Mouse (Mus musculus) lung, embryonic 14.5 days (tissue): ENCODE results near the gene Sar1a. TPM values are rescaled to one million over a fixed set of nuclear protein-coding genes. Genes with fewer than 3 reads are reported as not detected.

Source experiments
- ATAC-seq: fragments of 200-750 bp; cut with Nextera tagmentation; 2 replicates; pipeline ENCODE4 v1.8.0; 2017; ENCODE audit warnings: mild to moderate bottlenecking, moderate TSS enrichment, moderate library complexity; ENCODE audit not compliant: insufficient read depth
- DNase-seq: peaks from one replicate; pipeline ENCODE4 v3.0.0-alpha.2; 2015
- H3K27ac ChIP-seq: fragments of 300-500 bp; sonication (generic); 2 replicates; pipeline ENCODE4 v1.5.1; 2014; ENCODE audit warnings: low read depth, mild to moderate bottlenecking, moderate library complexity
- H3K27me3 ChIP-seq: fragments of 300-500 bp; sonication (generic); 2 replicates; pipeline ENCODE4 v1.6.1; 2014; ENCODE audit warnings: low read length, control low read depth; ENCODE audit not compliant: insufficient read depth
- H3K36me3 ChIP-seq: fragments of 300-500 bp; sonication (generic); 2 replicates; pipeline ENCODE4 v1.6.1; 2014; ENCODE audit warnings: control low read depth; ENCODE audit not compliant: insufficient read depth
- H3K4me1 ChIP-seq: fragments of 300-500 bp; sonication (generic); 2 replicates; pipeline ENCODE4 v1.6.1; 2014; ENCODE audit warnings: antibody characterized with exemption, control low read depth; ENCODE audit not compliant: insufficient read depth
- H3K4me2 ChIP-seq: fragments of 300-500 bp; sonication (generic); 2 replicates; pipeline ENCODE4 v1.6.1; 2014; ENCODE audit warnings: mild to moderate bottlenecking
- H3K4me3 ChIP-seq: fragments of 300-500 bp; sonication (generic); 2 replicates; pipeline ENCODE4 v1.5.1; 2014; ENCODE audit warnings: low read depth, low read length
- H3K9ac ChIP-seq: fragments of 300-500 bp; sonication (generic); 2 replicates; pipeline ENCODE4 v1.6.1; 2014
- H3K9me3 ChIP-seq: fragments of 300-500 bp; sonication (generic); 2 replicates; pipeline ENCODE4 v1.6.1; 2016; ENCODE audit warnings: low read depth, low read length, control low read depth
- CTCF ChIP-seq: IDR thresholded peaks from 2 replicates; pipeline ENCODE4 v1.5.1; 2016; ENCODE audit warnings: antibody characterized with exemption, low read depth
- WGBS: fragments of 180-500 bp; shearing (Covaris S2); extraction: QIAGEN DNeasy Blood & Tissue Kit; methylation state at CpG from one replicate; pipeline ENCODE4 v1.1.7; 2014; 5-methylcytosine and 5-hydroxymethylcytosine counted together
- polyA plus RNA-seq: library from polyadenylated mRNA; unstranded; fragments of >200 nt; fragmentation: Nextera tagmentation; extraction: Ambion mirVana; gene quantifications from 2 replicates; pipeline ENCODE4 v1.2.1, GENCODE M21; 2014

The Sar1a gene
- polyA plus RNA-seq, 1 experiment from 2014 or later: 265 TPM

DNA sequence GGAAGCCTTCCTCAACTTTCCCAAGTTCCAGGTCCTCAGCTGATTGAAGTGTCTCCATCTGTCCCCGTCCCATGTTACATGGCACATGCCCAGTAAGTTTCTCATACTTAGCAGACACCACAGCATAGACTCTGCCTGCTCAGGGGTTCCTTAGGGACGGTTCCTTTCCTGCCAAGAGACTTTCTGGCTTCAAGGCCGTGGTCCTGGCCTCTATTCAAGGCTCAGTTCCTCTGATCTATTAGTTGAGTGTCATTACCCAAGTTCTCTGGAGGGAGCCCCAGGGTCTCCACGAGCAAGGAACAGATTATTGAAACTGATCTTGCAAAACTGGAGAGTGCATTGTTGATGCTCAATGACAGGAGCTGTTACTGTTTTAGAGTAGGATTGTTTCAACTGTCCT, 24.6 kb downstream of the Sar1a start:
- TF ChIP-seq CTCF: no peak
- H3K27me3 ChIP-seq: no peaks in the 10 kb centered on the region
- no peak overlapping the region for H3K27ac ChIP-seq
- no peaks in the 10 kb centered on the region for H3K4me1 ChIP-seq
- H3K9ac ChIP-seq: no peak overlapping the region
- no peak overlapping the region for H3K4me3 ChIP-seq
- ATAC-seq: no peak
- no peaks in the 10 kb centered on the region for H3K9me3 ChIP-seq
- 72% methylated on average over 4 of the region's 4 CpGs for WGBS
- DNase-seq: no peak
- peaks cover 16% of the 10 kb centered on the region for H3K36me3 ChIP-seq
- H3K4me2 ChIP-seq: no peak overlapping the region

GRCm38 (mm10) chr10:61706412-61707375, 26.6 kb downstream of the Sar1a start:
- WGBS: 63% methylated on average over 6 of the region's 6 CpGs
- no peaks in the 10 kb centered on the region for H3K9me3 ChIP-seq
- ATAC-seq (no peak), DNase-seq (peak; percentile 49)
- TF ChIP-seq CTCF: no peak
- no peak overlapping the region for H3K4me3 ChIP-seq
- no peak overlapping the region for H3K9ac ChIP-seq
- no peak overlapping the region for H3K4me2 ChIP-seq
- no peaks in the 10 kb centered on the region for H3K4me1 ChIP-seq
- H3K27me3 ChIP-seq: no peaks in the 10 kb centered on the region
- H3K27ac ChIP-seq: no peak overlapping the region
- H3K36me3 ChIP-seq: peaks cover 15% of the 10 kb centered on the region

- no peak overlapping the region for H3K4me3 ChIP-seq
- no peak for TF ChIP-seq CTCF
- no peak overlapping the region for H3K4me2 ChIP-seq
- ATAC-seq (no peak), DNase-seq (no peak)
- no peaks in the 10 kb centered on the region for H3K9me3 ChIP-seq
- H3K27ac ChIP-seq: no peak overlapping the region
- H3K36me3 ChIP-seq: no peaks in the 10 kb centered on the region
- 0 out of 2 replicates have a peak, but pooled peaks cover 3% of the 10 kb centered on the region for H3K4me1 ChIP-seq
- H3K27me3 ChIP-seq: no peaks in the 10 kb centered on the region
- WGBS: 71% methylated on average over 3 of the region's 3 CpGs
- H3K9ac ChIP-seq: no peak overlapping the region
Measured at GRCm38 (mm10) chr10:61713601-61714000, 33.5 kb downstream of the Sar1a start.

DNA sequence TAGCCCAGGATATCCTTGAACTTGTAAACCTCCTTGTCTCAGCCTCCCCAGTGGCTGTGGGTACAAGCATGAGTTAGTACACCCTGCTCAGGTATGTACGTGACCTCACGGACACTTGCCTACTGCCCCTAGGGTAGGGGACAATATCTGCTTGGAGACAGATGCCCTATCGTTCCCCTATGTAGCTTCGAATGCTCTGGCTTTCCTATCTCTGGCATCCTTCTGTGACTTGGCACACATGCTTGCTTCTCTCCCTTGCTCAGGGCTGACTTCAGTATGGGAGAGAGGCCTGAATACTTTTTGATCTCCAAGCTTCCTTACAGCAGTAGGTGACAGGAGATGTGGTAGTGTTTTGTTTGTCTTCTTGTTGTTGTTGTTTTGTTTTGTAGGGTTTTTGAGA, 34.0 kb downstream of the Sar1a start:
- H3K27ac ChIP-seq: no peak overlapping the region
- 90% methylated on average over 4 of the region's 4 CpGs for WGBS

DNA sequence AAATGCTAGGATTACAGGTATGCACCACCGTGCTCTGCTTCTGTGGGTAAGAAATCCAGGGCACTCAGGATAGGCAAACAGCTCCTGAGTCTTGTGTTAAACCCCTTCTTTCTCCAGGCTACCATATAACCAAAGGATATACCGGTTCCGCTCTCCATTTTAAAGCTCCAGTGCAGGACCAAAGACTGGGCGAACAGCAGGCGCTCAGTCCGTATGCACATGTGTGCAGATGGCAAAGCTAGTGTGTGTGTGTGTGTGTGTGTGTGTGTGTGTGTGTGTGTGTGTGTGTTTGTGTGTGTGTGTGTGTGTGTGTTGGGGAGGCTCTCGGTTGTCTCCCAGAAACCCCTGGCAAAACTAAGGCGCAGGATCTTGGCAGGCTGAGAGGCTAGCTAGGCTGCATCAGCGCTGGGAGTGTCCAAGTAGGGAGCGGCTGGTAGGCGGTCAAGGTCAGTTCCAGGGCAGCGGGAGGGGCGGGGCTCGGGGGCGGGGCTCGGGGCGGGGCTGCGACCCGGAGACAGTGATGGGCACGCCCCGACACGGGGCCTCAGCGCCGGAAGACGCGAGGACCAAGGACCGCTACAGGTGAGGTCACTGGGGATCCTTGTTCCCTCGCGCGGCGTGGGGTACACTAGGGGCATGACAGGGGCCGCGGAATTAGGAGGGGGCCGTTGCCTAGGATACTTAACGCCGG, 34.8 kb downstream of the Sar1a start, which contains the start of gene Aifm2:
Gene Aifm2 (plus strand): TSS at position 493 of the 691 bp plus-strand sequence.
- H3K4me1 ChIP-seq: 0 out of 2 replicates have a peak, but pooled peaks cover 3% of the 10 kb centered on the region
- H3K4me3 ChIP-seq: peak within 1 kb of the TSS; percentile 50
- H3K36me3 ChIP-seq: no peaks in the 10 kb centered on the region
- 12% methylated on average over 30 of the region's 36 CpGs for WGBS
- H3K4me2 ChIP-seq: peak within 1 kb of the TSS; percentile 76
- no peaks in the 10 kb centered on the region for H3K27me3 ChIP-seq
- no peaks in the 10 kb centered on the region for H3K9me3 ChIP-seq
- DNase-seq (peak; percentile 87), ATAC-seq (peak; percentile 93)
- no peak within 1 kb of the TSS for H3K27ac ChIP-seq
- H3K9ac ChIP-seq: peak within 1 kb of the TSS; percentile 50
- no peak for TF ChIP-seq CTCF

More for the DNA sequence above, 34.0 kb downstream of the Sar1a start:
- no peak overlapping the region for H3K9ac ChIP-seq
- H3K4me1 ChIP-seq: 0 out of 2 replicates have a peak, but pooled peaks cover 3% of the 10 kb centered on the region
- no peaks in the 10 kb centered on the region for H3K27me3 ChIP-seq
- no peak for DNase-seq
- H3K4me3 ChIP-seq: no peak overlapping the region
- ATAC-seq: no peak
- H3K4me2 ChIP-seq: no peak overlapping the region
- TF ChIP-seq CTCF: no peak
- no peaks in the 10 kb centered on the region for H3K36me3 ChIP-seq
- H3K9me3 ChIP-seq: no peaks in the 10 kb centered on the region

DNA sequence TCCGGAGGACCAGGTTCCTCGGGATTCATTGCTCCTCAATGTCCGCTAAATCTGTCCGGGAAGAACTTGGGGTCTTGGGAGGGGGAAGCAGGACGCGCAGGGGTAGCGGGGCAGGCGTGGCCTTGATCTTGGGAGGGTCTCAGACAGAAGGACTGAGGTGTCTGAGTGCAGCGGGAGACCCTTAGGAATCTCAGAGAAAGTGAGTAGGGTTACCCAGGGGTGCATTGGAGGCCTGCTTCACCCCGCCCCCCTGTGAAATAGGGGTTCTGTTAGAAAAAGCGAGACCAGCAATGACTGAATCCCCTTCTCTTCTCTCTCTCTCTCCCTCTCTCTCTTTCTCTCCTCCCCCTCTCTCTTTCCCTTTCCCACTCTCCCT, 35.4 kb downstream of the Sar1a start:
- H3K4me2 ChIP-seq: peak overlapping the region; percentile 76
- 2% methylated on average over 11 of the region's 11 CpGs for WGBS
- no peaks in the 10 kb centered on the region for H3K9me3 ChIP-seq
- no peak for TF ChIP-seq CTCF
- no peaks in the 10 kb centered on the region for H3K27me3 ChIP-seq
- no peaks in the 10 kb centered on the region for H3K36me3 ChIP-seq
- no peak; the same call in 1 of the 2 replicates for ATAC-seq
- H3K9ac ChIP-seq: peak overlapping the region; percentile 50
- no peak for DNase-seq
- H3K4me3 ChIP-seq: peak overlapping the region; percentile 50
- no peak overlapping the region for H3K27ac ChIP-seq
- 0 out of 2 replicates have a peak, but pooled peaks cover 3% of the 10 kb centered on the region for H3K4me1 ChIP-seq
